Mouse (Mus musculus) gastrocnemius, adult 2 months (tissue): ENCODE results near the gene Fgfr2. TPM values are rescaled to one million over a fixed set of nuclear protein-coding genes. Genes with fewer than 3 reads are reported as not detected.
"Not testable (repeated sequence)": the region's sequence is repeated elsewhere in the genome, so short reads cannot be mapped to it uniquely, and the experiment has no call there.

Experiments
- DNase-seq: peaks from one replicate; pipeline ENCODE4 v3.0.0; 2022
- H3K27ac ChIP-seq: fragments of 200-600 bp; 2 replicates; pipeline ENCODE4 v1.8.1; 2022; ENCODE audit warnings: mild to moderate bottlenecking
- H3K4me3 ChIP-seq: fragments of 200-600 bp; 2 replicates; pipeline ENCODE4 v1.8.1; 2022; ENCODE audit warnings: mild to moderate bottlenecking, moderate library complexity
- CTCF ChIP-seq: fragments of 200-600 bp; IDR thresholded peaks from 2 replicates; pipeline ENCODE4 v1.8.1; 2022; ENCODE audit warnings: antibody characterized with exemption, mild to moderate bottlenecking, moderate library complexity
- intact Hi-C: fragments of 180-260 bp; cut with DNase I; formaldehyde crosslinking; loops from one replicate; pipeline ENCODE4 v1.15.1; 2025
- total RNA-seq, 2 experiments: library from RNA; stranded (reverse); gene quantifications; 2 replicates each; pipeline ENCODE4 v1.2.3; 2021

Gene Fgfr2
- total RNA-seq, 2 experiments from 2014 or later: 0.15 to 0.33 TPM

- TF ChIP-seq CTCF: no peak
- no peak for DNase-seq
- intact Hi-C loops: no loop called here
- Histone ChIP-seq H3K27ac (no peak overlapping the region), H3K4me3 (no peak overlapping the region)
These were observed 456.6 kb downstream of the Fgfr2 start for GRCm38 (mm10) chr7:132666516-132666915.

- Histone ChIP-seq H3K27ac (no peak overlapping the region), H3K4me3 (no peak overlapping the region)
- no peak for DNase-seq
- intact Hi-C loops: no loop called here
- TF ChIP-seq CTCF: no peak
These were observed 457.3 kb downstream of the Fgfr2 start for GRCm38 (mm10) chr7:132665664-132666382.

GRCm38 (mm10) chr7:132664815-132665214 is 458.3 kb downstream of the Fgfr2 start:
- intact Hi-C loops: no loop called here
- no peak for TF ChIP-seq CTCF
- no peak overlapping the region for H3K27ac ChIP-seq
- DNase-seq: no peak
- H3K4me3 ChIP-seq: no peak overlapping the region

GRCm38 (mm10) chr7:132662831-132663230 is 460.3 kb downstream of the Fgfr2 start:
- H3K4me3 ChIP-seq, H3K27ac ChIP-seq, DNase-seq, intact Hi-C loops: not testable (repeated sequence)

- TF ChIP-seq CTCF: no peak
- intact Hi-C loops: loop anchor here (1.0 to 5.0 kb wide), 2 partner anchors 8 to 73 kb away; no protein-coding TSS in a partner anchor
- H3K27ac ChIP-seq: peak overlapping the region; percentile 88
- H3K4me3 ChIP-seq: no peak overlapping the region
- peak; percentile 33 for DNase-seq
These were observed 463.5 kb downstream of the Fgfr2 start for GRCm38 (mm10) chr7:132659633-132660032.

- no peak for TF ChIP-seq CTCF
- peak overlapping the region; percentile 88 for H3K27ac ChIP-seq
- intact Hi-C loops: loop anchor here (1.0 to 5.0 kb wide), 2 partner anchors 9 to 74 kb away; no protein-coding TSS in a partner anchor
- no peak for DNase-seq
- H3K4me3 ChIP-seq: no peak overlapping the region
These were observed 464.5 kb downstream of the Fgfr2 start for GRCm38 (mm10) chr7:132658688-132659087.

- intact Hi-C loops: loop anchor here (5.0 kb wide), 1 partner anchor 74 kb away; no protein-coding TSS in a partner anchor
- H3K27ac ChIP-seq: peak overlapping the region; percentile 88
- H3K4me3 ChIP-seq: peak overlapping the region; percentile 11; the same call in 1 of the 2 replicates
- no peak for TF ChIP-seq CTCF
- DNase-seq: peak; percentile 57
These were observed 465.1 kb downstream of the Fgfr2 start for GRCm38 (mm10) chr7:132658058-132658450.

- H3K4me3 ChIP-seq: peak overlapping the region; percentile 11; the same call in 1 of the 2 replicates
- DNase-seq: no peak
- no peak for TF ChIP-seq CTCF
- intact Hi-C loops: loop anchor here (2.0 to 5.0 kb wide), 2 partner anchors 75 to 195 kb away; partner anchors contain the start of gene Eef1akmt2
- peak overlapping the region; percentile 88 for H3K27ac ChIP-seq
These were observed 465.6 kb downstream of the Fgfr2 start for GRCm38 (mm10) chr7:132657371-132658057.

- peak; percentile 94 for DNase-seq
- Histone ChIP-seq H3K27ac (peak overlapping the region; percentile 88), H3K4me3 (peak overlapping the region; percentile 11; the same call in 1 of the 2 replicates)
- peak; percentile 82 for TF ChIP-seq CTCF
- intact Hi-C loops: loop anchor here (1.0 to 5.0 kb wide), 5 partner anchors 16 to 242 kb away; partner anchors contain the start of genes Eef1akmt2 and Fam53b
These were observed 466.6 kb downstream of the Fgfr2 start for GRCm38 (mm10) chr7:132656548-132656947.

- Histone ChIP-seq H3K4me3 (peak overlapping the region; percentile 11; the same call in 1 of the 2 replicates), H3K27ac (peak overlapping the region; percentile 88)
- intact Hi-C loops: loop anchor here (1.0 to 5.0 kb wide), 5 partner anchors 16 to 242 kb away; partner anchors contain the start of genes Eef1akmt2 and Fam53b
- peak; percentile 93 for DNase-seq
- peak; percentile 92 for TF ChIP-seq CTCF
These were observed 467.1 kb downstream of the Fgfr2 start for GRCm38 (mm10) chr7:132656075-132656474.

- intact Hi-C loops: no loop called here
- Histone ChIP-seq H3K4me3 (no peak overlapping the region), H3K27ac (peak overlapping the region; percentile 88)
- TF ChIP-seq CTCF: no peak
- DNase-seq: peak; percentile 72
These were observed 468.7 kb downstream of the Fgfr2 start for GRCm38 (mm10) chr7:132654412-132654811.

GRCm38 (mm10) chr7:132646514-132646913 is 476.6 kb downstream of the Fgfr2 start:
- no peak for TF ChIP-seq CTCF
- intact Hi-C loops: no loop called here
- no peak for DNase-seq
- no peak overlapping the region for H3K27ac ChIP-seq
- no peak overlapping the region for H3K4me3 ChIP-seq
